Comparison of ENCODE assay signal across 8 mouse cellular contexts in genomic region chr11:99040346-99040974, GRCm38 (mm10). TPM values are rescaled to one million over a fixed set of nuclear protein-coding genes. Genes with fewer than 3 reads are reported as not detected.
A peak's percentile ranks its signal among the peaks of the same experiment; 100 is the strongest.
DNase-seq lines count a peak whose midpoint lies in the region; ATAC-seq lines count a peak whose summit lies in the region.

No protein-coding gene starts in this region.

- no peaks in the 10 kb centered on the region for H3K36me3 ChIP-seq in midbrain, embryonic 12.5 days

- H3K9me3 ChIP-seq in midbrain, embryonic 12.5 days: no peaks in the 10 kb centered on the region

- DNase-seq in adrenal gland, postnatal 10 days: peak; percentile 47
- DNase-seq in adrenal gland, adult 18-20 months (ENCODE audit: low spot score in 2 of 2): no peak
- DNase-seq in 3T3-L1 (ENCODE audit: low read depth, low spot score): peak; percentile 81
- DNase-seq in embryo, embryonic 10 days (ENCODE audit: low spot score): peak; percentile 70
- DNase-seq in heart, postnatal 10 days: peak; percentile 65 to 72
- DNase-seq in layer of hippocampus, postnatal 14 days (ENCODE audit: low spot score in 2 of 2): peak; percentile 43 to 70

- H3K4me1 ChIP-seq in midbrain, embryonic 12.5 days: peaks cover 25% of the 10 kb centered on the region

- intact Hi-C loops in heart, postnatal 10 days (cut with DNase I): loop anchor here (1.0 to 2.0 kb wide), 2 partner anchors 84 to 118 kb away; no protein-coding TSS in a partner anchor

- peak overlapping the region; percentile 86 for H3K27ac ChIP-seq in midbrain, embryonic 12.5 days (replicated peaks)

- H3K9ac ChIP-seq in midbrain, embryonic 12.5 days (replicated peaks): peak overlapping the region; percentile 80

- WGBS in midbrain, embryonic 12.5 days: under 1% methylated on average over 17 of the region's 17 CpGs

- peak; percentile 27; the same call in 1 of the 2 replicates for ATAC-seq in midbrain, embryonic 12.5 days (ENCODE audit: low FRiP score, low read depth)
- no peak for ATAC-seq in megakaryocyte progenitor cell, adult 5-6 weeks (replicated peaks; ENCODE audit: poor library complexity)

- peak overlapping the region; percentile 51 for H3K4me3 ChIP-seq in midbrain, embryonic 12.5 days

- H3K27me3 ChIP-seq in midbrain, embryonic 12.5 days: 0 out of 2 replicates have a peak, but pooled peaks cover 7% of the 10 kb centered on the region

- peak overlapping the region; percentile 94 for H3K4me2 ChIP-seq in midbrain, embryonic 12.5 days (replicated peaks)

RNA-seq across cellular contexts. Expression of gene Igfbp4, which starts 0.6 kb away (rescaled TPM):
- 100 to 1,000 TPM; 219 to 333 TPM for total RNA-seq in adrenal gland, postnatal 10 days (2021)
- total RNA-seq in adrenal gland, adult 18-20 months (2021): 100 to 1,000 TPM in 1 of 2 experiments, 10 to 100 TPM in 1; 74.6 to 150 TPM
- total RNA-seq in heart, postnatal 10 days (2021): 100 to 1,000 TPM; 192 to 218 TPM
- 100 to 1,000 TPM in 1 of 2 experiments, 10 to 100 TPM in 1; 93.6 to 121 TPM for total RNA-seq in layer of hippocampus, postnatal 14 days (2021)
- 246 and 322 TPM in 2 replicates for polyA plus RNA-seq in midbrain, embryonic 12.5 days (2016; fragmentation: Nextera tagmentation; extraction: Ambion mirVana)
- total RNA-seq in megakaryocyte progenitor cell, adult 5-6 weeks (2015): 188 and 211 TPM in 2 replicates
- total RNA-seq in megakaryocyte progenitor cell, adult 5-6 weeks (2017): 327 and 329 TPM in 2 replicates

RNA-seq across cellular contexts. Expression of gene Top2a, which starts 16.5 kb away (rescaled TPM):
- 10 to 100 TPM; 54.0 to 73.1 TPM for total RNA-seq in adrenal gland, postnatal 10 days (2021)
- total RNA-seq in adrenal gland, adult 18-20 months (2021): 1 to 10 TPM; 3.2 to 4.3 TPM
- total RNA-seq in heart, postnatal 10 days (2021): 10 to 100 TPM; 53.3 to 57.0 TPM
- 1 to 10 TPM; 8.1 to 9.8 TPM for total RNA-seq in layer of hippocampus, postnatal 14 days (2021)
- 305 and 311 TPM in 2 replicates for polyA plus RNA-seq in midbrain, embryonic 12.5 days (2016; fragmentation: Nextera tagmentation; extraction: Ambion mirVana)
- total RNA-seq in megakaryocyte progenitor cell, adult 5-6 weeks (2015): 284 and 285 TPM in 2 replicates
- 584 and 646 TPM in 2 replicates for total RNA-seq in megakaryocyte progenitor cell, adult 5-6 weeks (2017)

RNA-seq across cellular contexts. Expression of gene Tns4, which starts 48.6 kb away (rescaled TPM):
- under 1 TPM; 0.12 to 0.51 TPM for total RNA-seq in adrenal gland, postnatal 10 days (2021)
- total RNA-seq in adrenal gland, adult 18-20 months (2021): under 1 TPM; 0.43 to 0.67 TPM
- total RNA-seq in heart, postnatal 10 days (2021): under 1 TPM; 0.12 TPM
- under 1 TPM; 0.09 to 0.21 TPM for total RNA-seq in layer of hippocampus, postnatal 14 days (2021)
- 0.12 and 0.19 TPM in 2 replicates for polyA plus RNA-seq in midbrain, embryonic 12.5 days (2016; fragmentation: Nextera tagmentation; extraction: Ambion mirVana)
- 2.1 and 2.4 TPM in 2 replicates for total RNA-seq in megakaryocyte progenitor cell, adult 5-6 weeks (2015)
- total RNA-seq in megakaryocyte progenitor cell, adult 5-6 weeks (2017): 1.4 and 1.8 TPM in 2 replicates

RNA-seq across cellular contexts. Expression of gene Gjd3, which starts 57.6 kb away (rescaled TPM):
- under 1 TPM; 0.45 to 0.73 TPM for total RNA-seq in adrenal gland, postnatal 10 days (2021)
- not detected for total RNA-seq in adrenal gland, adult 18-20 months (2021)
- total RNA-seq in heart, postnatal 10 days (2021): 1 to 10 TPM; 1.3 to 2.0 TPM
- 1 to 10 TPM; 2.2 TPM for total RNA-seq in layer of hippocampus, postnatal 14 days (2021)
- 0.67 and 0.80 TPM in 2 replicates for polyA plus RNA-seq in midbrain, embryonic 12.5 days (2016; fragmentation: Nextera tagmentation; extraction: Ambion mirVana)
- total RNA-seq in megakaryocyte progenitor cell, adult 5-6 weeks (2015): not detected in 2 replicates
- total RNA-seq in megakaryocyte progenitor cell, adult 5-6 weeks (2017): not detected in 2 replicates

Comparison
In these comparisons a context has a peak if more than half of its experiments do, and no peak if none do; other contexts are left out.
1. DNase-seq: peak in adrenal gland, postnatal 10 days (single experiment), 3T3-L1 (single experiment), embryo, embryonic 10 days (single experiment), heart, postnatal 10 days (2 of 2) and layer of hippocampus, postnatal 14 days (2 of 2); none in adrenal gland, adult 18-20 months (0 of 2).
2. RNA of gene Top2a, which starts 16.5 kb away (total RNA-seq): 284 to 646 TPM in megakaryocyte progenitor cell, adult 5-6 weeks, 54.0 to 73.1 TPM in adrenal gland, postnatal 10 days and 53.3 to 57.0 TPM in heart, postnatal 10 days; 8.1 to 9.8 TPM in layer of hippocampus, postnatal 14 days and 3.2 to 4.3 TPM in adrenal gland, adult 18-20 months; every median in the first group is over 4 times any median in the second.